Mouse (Mus musculus) midbrain, embryonic 12.5 days (tissue): Measurements from ENCODE around the gene Prl3c1. TPM values are rescaled to one million over a fixed set of nuclear protein-coding genes. Genes with fewer than 3 reads are reported as not detected.
"Not testable (repeated sequence)": the region's sequence is repeated elsewhere in the genome, so short reads cannot be mapped to it uniquely, and the experiment has no call there.

Experiments
- ATAC-seq: fragments of 200-750 bp; cut with Nextera tagmentation; 2 replicates; pipeline ENCODE4 v1.8.0; 2017; ENCODE audit warnings: low read depth, moderate TSS enrichment, moderate library complexity; ENCODE audit not compliant: low FRiP score
- H3K27ac ChIP-seq: fragments of 300-500 bp; sonication (generic); replicated peaks from 2 replicates; pipeline ENCODE4 v1.5.1; 2016; ENCODE audit warnings: mild to moderate bottlenecking
- H3K27me3 ChIP-seq: fragments of 300-500 bp; sonication (generic); 2 replicates; pipeline ENCODE4 v1.6.1; 2016; ENCODE audit warnings: mild to moderate bottlenecking
- H3K36me3 ChIP-seq: fragments of 300-500 bp; sonication (generic); 2 replicates; pipeline ENCODE4 v1.6.1; 2016
- H3K4me1 ChIP-seq: fragments of 300-500 bp; sonication (generic); 2 replicates; pipeline ENCODE4 v1.6.1; 2016
- H3K4me2 ChIP-seq: fragments of 300-500 bp; sonication (generic); replicated peaks from 2 replicates; pipeline ENCODE4 v1.6.1; 2016; ENCODE audit warnings: mild to moderate bottlenecking, moderate library complexity
- H3K4me3 ChIP-seq: fragments of 300-500 bp; sonication (generic); 2 replicates; pipeline ENCODE4 v1.5.1; 2016; ENCODE audit warnings: mild to moderate bottlenecking
- H3K9ac ChIP-seq: fragments of 300-500 bp; sonication (generic); replicated peaks from 2 replicates; pipeline ENCODE4 v1.6.1; 2016; ENCODE audit warnings: mild to moderate bottlenecking, moderate library complexity
- H3K9me3 ChIP-seq: fragments of 300-500 bp; sonication (generic); 2 replicates; pipeline ENCODE4 v1.6.1; 2016; ENCODE audit warnings: mild to moderate bottlenecking
- WGBS: fragments of 180-500 bp; shearing (Covaris S2); methylation state at CpG from one replicate; pipeline ENCODE4 v1.1.7; 2016; 5-methylcytosine and 5-hydroxymethylcytosine counted together
- polyA plus RNA-seq: library from polyadenylated mRNA; unstranded; fragments of >200 nt; fragmentation: Nextera tagmentation; extraction: Ambion mirVana; gene quantifications from 2 replicates; pipeline ENCODE4 v1.2.1, GENCODE M21; 2016

The Prl3c1 gene
- not detected in 2 replicates for polyA plus RNA-seq

- Histone ChIP-seq H3K4me3 (no peak within 1 kb of the TSS), H3K9me3 (no peaks in the 10 kb centered on the region), H3K27ac (no peak within 1 kb of the TSS), H3K4me1 (no peaks in the 10 kb centered on the region), H3K9ac (no peak within 1 kb of the TSS), H3K27me3 (no peaks in the 10 kb centered on the region), H3K4me2 (no peak within 1 kb of the TSS), H3K36me3 (no peaks in the 10 kb centered on the region)
- 84% methylated on average over 1 of the region's 1 CpGs for WGBS
- no peak for ATAC-seq
Observed at GRCm38 (mm10) chr13:27196359-27196758, at the start of gene Prl3c1. TSS of gene Prl3c1 (plus strand) at chr13:27196659.

- no peak overlapping the region for H3K4me3 ChIP-seq
- H3K27ac ChIP-seq, result no peak overlapping the region
- ATAC-seq, result no peak
- 66% methylated on average over 1 of the region's 1 CpGs for whole genome bisulfite sequencing
- no peaks in the 10 kb centered on the region for H3K4me1 ChIP-seq
- no peaks in the 10 kb centered on the region for H3K36me3 ChIP-seq
- no peak overlapping the region for H3K4me2 ChIP-seq
- H3K9ac ChIP-seq, result no peak overlapping the region
- no peaks in the 10 kb centered on the region for H3K27me3 ChIP-seq
- H3K9me3 ChIP-seq, result no peaks in the 10 kb centered on the region
Observed at GRCm38 (mm10) chr13:27148264-27148663, 48.2 kb upstream of the Prl3c1 start.

GRCm38 (mm10) chr13:27156490-27156889 is 40.0 kb upstream of the Prl3c1 start, which contains the start of gene Prl3d3:
TSS of gene Prl3d3 (plus strand) at chr13:27156790.
- 92% methylated on average over 3 of the region's 3 CpGs for WGBS
- H3K27ac ChIP-seq, H3K4me3 ChIP-seq, H3K4me2 ChIP-seq, ATAC-seq, H3K9me3 ChIP-seq, H3K27me3 ChIP-seq, H3K36me3 ChIP-seq, H3K9ac ChIP-seq, H3K4me1 ChIP-seq: not testable (repeated sequence)

GRCm38 (mm10) chr13:27241547-27241946 is 45.1 kb downstream of the Prl3c1 start, which contains the start of gene Prl3b1:
TSS of gene Prl3b1 (plus strand) at chr13:27241847.
- H3K27ac ChIP-seq, result no peak within 1 kb of the TSS
- no peak within 1 kb of the TSS for H3K9ac ChIP-seq
- H3K4me2 ChIP-seq, result no peak within 1 kb of the TSS
- no peaks in the 10 kb centered on the region for H3K36me3 ChIP-seq
- H3K4me3 ChIP-seq, result no peak within 1 kb of the TSS
- no peak for ATAC-seq
- no peaks in the 10 kb centered on the region for H3K9me3 ChIP-seq
- H3K4me1 ChIP-seq, result no peaks in the 10 kb centered on the region
- WGBS, result 96% methylated on average over 1 of the region's 1 CpGs
- no peaks in the 10 kb centered on the region for H3K27me3 ChIP-seq

Other genes with a start within 250 kb of the Prl3c1 start
- not detected in 2 replicates for gene Prl, start 139.1 kb upstream of the Prl3c1 start, polyA plus RNA-seq
- not detected in 2 replicates for gene Prl3d1, start 102.5 kb upstream of the Prl3c1 start, polyA plus RNA-seq
- not detected in 2 replicates for gene Prl3d2, start 75.0 kb upstream of the Prl3c1 start, polyA plus RNA-seq
- not detected in 2 replicates for gene Prl3d3, start 39.9 kb upstream of the Prl3c1 start, polyA plus RNA-seq
- gene Prl3b1, start 45.2 kb downstream of the Prl3c1 start, polyA plus RNA-seq, result 0.59 TPM in 1 of 2 replicates, not detected in the other
- gene Prl3a1, start 62.8 kb downstream of the Prl3c1 start, polyA plus RNA-seq, result not detected in 2 replicates
- gene Prl6a1, start 116.0 kb downstream of the Prl3c1 start, polyA plus RNA-seq, result not detected in 2 replicates
- not detected in 2 replicates for gene Prl8a2, start 149.0 kb downstream of the Prl3c1 start, polyA plus RNA-seq
- not detected in 2 replicates for gene Prl2b1, start 194.2 kb downstream of the Prl3c1 start, polyA plus RNA-seq
- gene Prl8a6, start 242.0 kb downstream of the Prl3c1 start, polyA plus RNA-seq, result not detected in 2 replicates